Mouse (Mus musculus): Measurements from ENCODE around the gene Rftn2.
A peak's percentile ranks its signal among the peaks of the same experiment; 100 is the strongest.

The Rftn2 gene

GRCm38 (mm10) chr1:55226011-55226857 lies at the start of gene Rftn2:
Gene Rftn2, minus strand, starts transcription at chr1:55226782.
- peak; percentile 16 for DNase-seq (ENCODE audit: low read depth, low spot score)

GRCm38 (mm10) chr1:55265447-55265846 lies 38.9 kb upstream of the Rftn2 start:
- peak; percentile 23 for DNase-seq (ENCODE audit: low read depth, low spot score)

GRCm38 (mm10) chr1:55264385-55264784 lies 37.8 kb upstream of the Rftn2 start:
- DNase-seq (ENCODE audit: low read depth, low spot score): no peak

GRCm38 (mm10) chr1:55246374-55246773 lies 19.8 kb upstream of the Rftn2 start:
- DNase-seq (ENCODE audit: low read depth, low spot score): no peak

- peak; percentile 84 for DNase-seq (ENCODE audit: low read depth, low spot score)
These were observed 12.7 kb upstream of the Rftn2 start for GRCm38 (mm10) chr1:55239237-55239636.

- DNase-seq (ENCODE audit: low read depth, low spot score): no peak
These were observed 11.9 kb upstream of the Rftn2 start for GRCm38 (mm10) chr1:55238496-55238895.

GRCm38 (mm10) chr1:55237643-55238161 lies 11.1 kb upstream of the Rftn2 start:
- DNase-seq (ENCODE audit: low read depth, low spot score): no peak

- DNase-seq (ENCODE audit: low read depth, low spot score): peak; percentile 98
These were observed 10.5 kb upstream of the Rftn2 start, which contains the start of gene Mars2 for GRCm38 (mm10) chr1:55236890-55237642. Gene Mars2, plus strand, starts transcription at chr1:55237177.

GRCm38 (mm10) chr1:55236487-55236886 lies 9.9 kb upstream of the Rftn2 start:
- DNase-seq (ENCODE audit: low read depth, low spot score): no peak

GRCm38 (mm10) chr1:55234910-55235520 lies 8.4 kb upstream of the Rftn2 start:
- DNase-seq (ENCODE audit: low read depth, low spot score): no peak

GRCm38 (mm10) chr1:55228256-55228884 lies 1.8 kb upstream of the Rftn2 start:
- DNase-seq (ENCODE audit: low read depth, low spot score): no peak

GRCm38 (mm10) chr1:55227376-55227775 lies 794 bp upstream of the Rftn2 start:
- DNase-seq (ENCODE audit: low read depth, low spot score): no peak

- no peak for DNase-seq (ENCODE audit: low read depth, low spot score)
These were observed 1.2 kb downstream of the Rftn2 start for GRCm38 (mm10) chr1:55225398-55225797.

GRCm38 (mm10) chr1:55224111-55224510 lies 2.5 kb downstream of the Rftn2 start:
- DNase-seq (ENCODE audit: low read depth, low spot score): no peak

- no peak for DNase-seq (ENCODE audit: low read depth, low spot score)
These were observed 3.6 kb downstream of the Rftn2 start for GRCm38 (mm10) chr1:55223026-55223425.

- DNase-seq (ENCODE audit: low read depth, low spot score): no peak
These were observed 5.2 kb downstream of the Rftn2 start for GRCm38 (mm10) chr1:55221352-55221751.

GRCm38 (mm10) chr1:55217191-55217590 lies 9.4 kb downstream of the Rftn2 start:
- DNase-seq (ENCODE audit: low read depth, low spot score): no peak

GRCm38 (mm10) chr1:55215185-55215813 lies 11.3 kb downstream of the Rftn2 start:
- DNase-seq (ENCODE audit: low read depth, low spot score): peak; percentile 83

- no peak for DNase-seq (ENCODE audit: low read depth, low spot score)
These were observed 12.6 kb downstream of the Rftn2 start for GRCm38 (mm10) chr1:55213936-55214335.

- DNase-seq (ENCODE audit: low read depth, low spot score): no peak
These were observed 13.1 kb downstream of the Rftn2 start for GRCm38 (mm10) chr1:55213475-55213874.

- DNase-seq (ENCODE audit: low read depth, low spot score): no peak
These were observed 13.8 kb downstream of the Rftn2 start for GRCm38 (mm10) chr1:55212771-55213170.
